Mouse (Mus musculus): ENCODE measurements around the gene B4galt4.

DNA sequence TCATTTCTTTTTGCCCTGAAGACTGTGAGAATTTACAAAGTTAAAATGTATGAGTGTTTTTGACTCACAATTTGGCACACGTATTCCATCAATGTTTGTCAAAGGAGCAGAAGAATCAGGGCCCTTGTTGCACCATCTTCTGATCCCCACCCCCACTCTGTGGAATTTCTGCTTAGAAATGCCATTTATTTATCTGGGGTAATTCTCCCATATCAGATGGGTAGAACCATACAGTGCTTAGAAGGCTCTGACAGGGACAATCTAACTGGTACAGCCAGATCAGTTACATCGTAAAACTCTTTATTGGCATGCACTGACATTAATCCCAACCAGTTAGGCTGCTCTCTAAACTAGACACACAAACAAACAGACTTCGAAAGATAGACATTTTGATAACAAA lies 47.9 kb downstream of the B4galt4 start:
- TF ChIP-seq CTCF (IDR thresholded peaks at IDR 0.05; ENCODE audit: borderline replicate concordance, insufficient read depth, low read depth, low read length) = no peak
- no peak for TF ChIP-seq POLR2A (IDR thresholded peaks at IDR 0.05; ENCODE audit: borderline replicate concordance, insufficient read depth, low read length)

Measured in cerebellum, adult 2 months (tissue).